Mouse (Mus musculus) adrenal gland, postnatal 36 days (tissue): ENCODE data around the gene Il17rc. TPM values are rescaled to one million over a fixed set of nuclear protein-coding genes. Genes with fewer than 3 reads are reported as not detected.

Experiments
- DNase-seq, 2 experiments: peaks; one replicate each; pipeline ENCODE4 v3.0.0; 2021; ENCODE audit warnings: mixed read lengths in 1 of 2
- total RNA-seq, 2 experiments: library from RNA; stranded (reverse); gene quantifications; 2 replicates each; pipeline ENCODE4 v1.2.3; 2021

Il17rc gene
- total RNA-seq, 2 experiments from 2014 or later, result 18.1 to 19.5 TPM

DNA sequence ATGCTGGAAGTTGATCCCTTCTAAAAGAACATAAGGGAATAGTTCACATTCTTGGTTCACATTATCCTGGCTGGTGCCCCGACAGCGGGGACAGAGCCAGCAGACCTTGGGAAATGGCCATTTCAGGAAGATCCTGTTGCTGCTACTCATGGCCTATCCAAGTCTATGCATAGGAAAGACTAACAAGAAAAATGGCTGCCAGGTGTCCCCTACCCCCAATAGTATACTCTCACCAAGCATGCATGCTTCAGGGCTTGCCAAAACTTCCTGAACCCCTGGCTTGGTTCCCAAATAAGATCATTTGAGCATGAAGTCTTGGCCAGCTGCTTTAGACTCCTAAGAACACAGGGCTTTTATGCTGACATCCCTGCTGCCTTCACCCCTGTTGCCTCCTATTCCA lies 19.4 kb upstream of the Il17rc start:
- DNase-seq, result no peak

DNA sequence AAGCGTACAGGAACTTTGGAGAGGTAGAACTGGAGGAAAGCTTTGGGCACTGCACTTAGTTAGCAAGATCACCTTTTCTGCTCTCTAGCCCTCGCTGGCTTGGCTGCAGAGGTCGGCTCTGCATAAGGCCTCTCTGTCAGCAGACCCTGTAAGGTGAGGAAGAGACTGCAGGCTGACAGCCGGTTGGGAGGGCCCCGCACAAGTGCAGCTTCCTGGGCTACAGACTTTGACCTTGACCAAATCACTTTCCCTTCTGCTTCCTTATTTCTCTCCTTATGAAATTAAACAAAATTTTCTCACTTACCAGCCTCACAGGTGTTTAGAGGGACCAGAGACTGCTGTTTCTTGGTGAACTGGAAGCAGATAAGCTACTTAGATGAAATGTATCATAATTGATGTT lies 16.2 kb upstream of the Il17rc start:
- no peak for DNase-seq

DNA sequence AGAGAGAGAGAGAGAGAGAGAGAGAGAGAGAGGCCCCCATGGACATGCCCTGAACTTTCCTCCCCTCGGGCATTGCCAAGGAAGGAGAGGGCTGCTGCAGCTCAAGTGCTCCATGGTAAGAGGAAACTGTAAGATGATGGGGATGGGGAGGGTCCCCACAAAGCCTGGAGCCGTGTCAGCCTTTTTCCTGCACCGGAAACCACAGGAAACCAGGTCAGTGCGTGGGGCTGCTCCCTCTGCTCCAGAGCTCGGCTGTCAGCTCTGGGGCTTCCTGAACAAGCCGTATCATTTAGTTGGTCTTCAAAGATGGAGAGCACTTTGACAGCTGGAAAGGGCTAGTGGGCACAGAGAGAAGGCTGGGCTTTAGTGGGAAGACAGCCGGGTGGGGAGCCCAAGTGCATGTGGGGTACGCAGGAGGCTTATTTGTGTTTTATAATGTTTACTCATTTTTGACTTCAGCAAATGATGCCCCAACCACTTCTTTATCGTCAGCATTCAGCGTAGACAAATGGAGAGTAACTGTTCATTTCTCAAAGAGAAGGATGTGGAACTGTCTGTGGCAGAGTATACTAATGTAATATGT lies 13.2 kb upstream of the Il17rc start, which contains the start of gene Il17re:
TSS of gene Il17re (plus strand) at position 533 of the 583 bp plus-strand sequence.
- no peak for DNase-seq

DNA sequence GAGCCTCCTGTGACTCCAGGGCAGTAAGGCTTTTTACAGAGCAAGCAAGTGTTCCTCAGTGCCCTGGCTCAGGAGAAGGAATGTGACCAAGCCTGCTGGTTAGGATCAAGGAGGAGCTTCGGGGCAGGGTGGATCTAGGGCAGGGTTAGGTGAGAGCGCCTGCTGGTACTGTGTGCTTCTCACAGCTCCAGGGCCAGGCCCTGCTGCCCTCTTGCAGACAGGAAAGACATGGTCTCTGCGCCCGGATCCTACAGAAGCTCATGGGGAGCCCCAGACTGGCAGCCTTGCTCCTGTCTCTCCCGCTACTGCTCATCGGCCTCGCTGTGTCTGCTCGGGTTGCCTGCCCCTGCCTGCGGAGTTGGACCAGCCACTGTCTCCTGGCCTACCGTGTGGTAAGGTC lies 12.6 kb upstream of the Il17rc start:
- no peak for DNase-seq

DNA sequence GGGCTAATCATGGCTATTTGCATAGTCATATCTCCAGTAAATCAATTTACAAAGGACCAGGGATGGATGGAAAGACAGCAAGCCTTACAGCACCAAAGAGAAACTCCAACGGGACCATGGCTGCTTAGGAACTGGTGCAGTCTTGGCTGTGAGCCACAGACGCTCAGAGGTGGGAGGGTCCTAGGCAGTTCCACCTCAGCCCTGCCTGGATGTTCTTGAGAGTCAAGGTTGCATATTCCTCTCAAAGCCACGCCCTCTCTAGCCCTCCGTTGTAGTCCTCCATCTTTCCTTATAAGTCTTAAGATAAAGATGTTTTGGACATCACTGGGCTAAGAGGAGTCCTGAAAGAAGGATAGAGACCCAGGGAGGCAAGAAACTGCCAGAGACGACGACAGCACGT lies 7.2 kb upstream of the Il17rc start:
- DNase-seq, result no peak

DNA sequence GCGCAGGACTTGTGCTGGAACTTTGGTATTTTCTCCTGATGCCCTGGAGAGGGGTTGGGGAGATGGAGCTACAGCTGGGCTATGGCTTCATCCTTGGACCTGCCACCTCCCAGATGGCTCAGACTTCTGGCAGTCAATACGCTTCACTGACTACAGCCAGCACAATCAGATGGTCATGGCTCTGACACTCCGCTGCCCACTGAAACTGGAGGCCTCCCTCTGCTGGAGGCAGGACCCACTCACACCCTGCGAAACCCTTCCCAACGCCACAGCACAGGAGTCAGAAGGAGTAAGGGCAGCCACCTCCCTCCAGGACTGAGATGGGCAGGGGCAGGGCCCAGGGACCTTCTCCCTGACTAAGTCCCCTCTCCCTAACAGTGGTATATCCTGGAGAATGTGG lies 5.6 kb upstream of the Il17rc start:
- DNase-seq, result no peak

DNA sequence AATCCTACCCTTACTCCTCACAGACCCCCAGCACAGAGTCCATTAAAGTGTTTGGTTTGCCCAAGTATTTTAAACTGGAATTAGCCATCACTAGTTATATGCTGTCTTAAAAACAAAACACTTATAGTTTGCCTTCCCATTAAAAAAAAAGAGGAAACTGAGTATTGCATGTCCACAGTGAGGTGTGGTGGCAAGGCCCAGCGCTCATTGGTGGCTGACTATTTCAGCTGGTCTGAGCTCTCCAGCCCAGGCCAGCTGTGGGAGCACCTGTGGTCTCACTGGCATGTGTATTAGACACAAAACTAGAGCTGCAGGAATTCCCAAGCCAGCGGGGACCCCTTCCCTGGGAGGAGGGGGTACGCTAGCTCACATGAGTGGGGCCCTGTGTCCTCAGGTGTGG lies 2.7 kb upstream of the Il17rc start:
- DNase-seq, result no peak

DNA sequence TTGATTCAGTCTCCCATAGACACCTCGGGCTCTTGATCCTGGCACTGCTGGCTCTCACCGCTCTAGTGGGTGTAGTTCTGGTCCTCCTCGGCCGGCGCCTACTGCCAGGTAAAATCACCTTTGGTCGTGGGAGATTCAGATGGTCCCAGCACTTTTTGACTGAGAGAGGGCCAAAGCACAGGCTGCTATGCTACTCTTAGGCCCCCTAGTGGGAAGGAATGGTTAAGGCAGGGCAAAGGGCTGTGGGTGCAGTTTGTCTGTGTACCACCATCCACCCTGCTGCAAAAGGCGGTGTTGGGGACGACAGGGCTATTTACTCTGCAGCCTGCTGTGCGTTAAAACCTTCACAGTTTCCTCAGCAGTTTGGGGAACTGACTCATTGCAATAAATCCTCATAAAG lies 2.2 kb upstream of the Il17rc start:
- DNase-seq, result peak; percentile 62 to 73

DNA sequence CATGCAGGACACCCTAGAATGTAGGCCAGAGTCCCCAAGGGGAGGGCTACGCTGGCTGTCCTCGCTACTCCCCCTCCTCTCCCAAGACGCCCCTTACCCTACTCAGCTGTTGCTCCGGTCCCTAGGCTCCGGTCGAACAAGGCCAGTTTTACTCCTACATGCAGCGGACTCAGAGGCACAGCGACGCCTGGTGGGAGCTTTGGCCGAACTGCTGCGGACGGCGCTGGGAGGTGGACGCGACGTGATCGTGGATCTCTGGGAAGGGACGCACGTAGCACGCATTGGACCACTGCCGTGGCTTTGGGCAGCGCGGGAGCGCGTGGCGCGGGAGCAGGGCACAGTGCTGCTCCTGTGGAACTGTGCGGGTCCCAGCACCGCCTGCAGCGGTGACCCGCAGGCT lies 1.8 kb upstream of the Il17rc start:
- DNase-seq, result peak; percentile 82 to 89

DNA sequence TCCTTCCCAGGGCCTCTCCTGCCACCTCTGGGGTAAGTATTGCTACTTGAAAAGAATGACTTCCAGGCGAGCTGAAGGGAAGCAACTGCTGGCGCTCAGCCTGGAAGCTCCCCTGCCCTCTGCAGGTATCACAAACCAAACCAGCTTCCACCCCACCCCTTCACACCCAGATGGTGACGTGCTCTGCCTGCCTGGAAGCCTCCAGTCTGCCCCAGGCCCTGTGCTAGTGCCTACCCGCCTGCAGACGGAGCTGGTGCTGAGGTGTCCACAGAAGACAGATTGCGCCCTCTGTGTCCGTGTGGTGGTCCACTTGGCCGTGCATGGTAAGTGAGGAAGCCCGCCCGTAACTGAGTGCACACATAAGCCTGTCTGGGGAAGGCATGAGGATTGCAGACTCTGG lies 834 bp downstream of the Il17rc start:
- no peak for DNase-seq

DNA sequence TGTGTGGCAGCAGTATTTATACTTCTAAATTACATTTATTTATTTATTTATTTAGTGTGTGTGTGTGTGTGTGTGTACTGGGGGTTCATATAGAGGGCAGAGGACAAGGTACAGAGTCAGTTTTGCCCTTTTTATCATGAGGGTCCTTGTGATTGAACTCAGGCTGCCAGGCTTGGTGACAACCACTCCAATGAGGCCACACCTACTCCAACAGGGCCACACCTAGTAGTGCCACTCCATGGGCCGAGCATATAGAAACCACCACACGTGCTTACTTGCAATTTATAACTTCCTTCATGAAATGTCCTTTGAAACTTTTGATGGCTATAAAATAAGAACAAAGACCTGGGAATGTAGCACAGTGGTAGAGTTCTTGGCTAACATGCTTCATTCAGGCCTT lies 2.0 kb downstream of the Il17rc start:
- DNase-seq, result no peak

DNA sequence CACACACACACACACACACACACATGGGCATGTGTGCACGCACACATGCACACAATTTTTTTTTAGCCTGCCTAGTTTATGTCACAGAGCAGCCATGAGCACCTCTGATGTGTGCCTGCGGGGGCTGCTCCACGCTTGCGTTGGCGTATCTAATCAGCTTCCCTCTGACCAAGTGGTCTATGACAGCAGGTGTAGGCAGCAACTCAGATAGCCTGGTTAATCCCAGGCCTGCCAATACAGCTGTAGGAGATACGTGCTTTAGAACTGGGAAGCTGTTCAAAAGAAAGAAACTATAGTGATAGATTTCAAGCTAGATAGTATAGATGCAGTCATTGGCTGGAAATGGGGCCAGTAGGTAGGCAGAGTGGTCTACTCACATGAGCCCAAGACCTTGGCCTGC lies 2.5 kb downstream of the Il17rc start:
- no peak for DNase-seq

DNA sequence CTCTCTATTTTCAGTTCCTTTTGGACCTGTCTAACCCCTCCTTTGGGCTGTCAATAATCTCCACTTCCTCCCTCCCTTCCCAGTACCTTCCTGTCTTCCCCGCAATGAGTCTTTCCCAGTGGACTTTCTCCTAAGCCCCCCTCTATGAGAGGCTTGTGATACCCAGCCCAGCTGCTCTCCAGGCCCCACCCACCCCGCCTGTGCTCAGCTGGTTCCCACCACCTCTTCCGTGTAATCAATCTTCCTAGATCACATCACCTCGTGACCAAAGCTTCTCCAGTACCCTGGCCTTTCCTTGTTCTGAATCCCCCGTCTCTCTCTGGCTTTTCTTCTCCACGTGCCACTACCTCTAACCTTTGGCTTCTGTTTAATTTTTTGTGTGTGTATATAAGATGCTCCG lies 6.1 kb downstream of the Il17rc start:
- DNase-seq, result no peak

DNA sequence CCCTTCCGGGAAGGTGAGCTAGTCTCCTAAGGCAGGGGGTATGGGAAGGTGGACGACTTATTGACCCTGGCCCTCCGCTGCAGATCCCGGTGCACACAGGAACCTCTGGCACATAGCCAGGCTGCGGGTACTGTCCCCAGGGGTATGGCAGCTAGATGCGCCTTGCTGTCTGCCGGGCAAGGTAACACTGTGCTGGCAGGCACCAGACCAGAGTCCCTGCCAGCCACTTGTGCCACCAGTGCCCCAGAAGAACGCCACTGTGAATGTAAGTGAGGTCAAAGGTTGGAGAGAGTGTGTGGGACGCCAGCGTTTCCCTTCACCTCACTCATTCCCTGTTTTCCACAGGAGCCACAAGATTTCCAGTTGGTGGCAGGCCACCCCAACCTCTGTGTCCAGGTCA lies 7.7 kb downstream of the Il17rc start:
- peak in 1 of 2 experiments; percentile 30 for DNase-seq

DNA sequence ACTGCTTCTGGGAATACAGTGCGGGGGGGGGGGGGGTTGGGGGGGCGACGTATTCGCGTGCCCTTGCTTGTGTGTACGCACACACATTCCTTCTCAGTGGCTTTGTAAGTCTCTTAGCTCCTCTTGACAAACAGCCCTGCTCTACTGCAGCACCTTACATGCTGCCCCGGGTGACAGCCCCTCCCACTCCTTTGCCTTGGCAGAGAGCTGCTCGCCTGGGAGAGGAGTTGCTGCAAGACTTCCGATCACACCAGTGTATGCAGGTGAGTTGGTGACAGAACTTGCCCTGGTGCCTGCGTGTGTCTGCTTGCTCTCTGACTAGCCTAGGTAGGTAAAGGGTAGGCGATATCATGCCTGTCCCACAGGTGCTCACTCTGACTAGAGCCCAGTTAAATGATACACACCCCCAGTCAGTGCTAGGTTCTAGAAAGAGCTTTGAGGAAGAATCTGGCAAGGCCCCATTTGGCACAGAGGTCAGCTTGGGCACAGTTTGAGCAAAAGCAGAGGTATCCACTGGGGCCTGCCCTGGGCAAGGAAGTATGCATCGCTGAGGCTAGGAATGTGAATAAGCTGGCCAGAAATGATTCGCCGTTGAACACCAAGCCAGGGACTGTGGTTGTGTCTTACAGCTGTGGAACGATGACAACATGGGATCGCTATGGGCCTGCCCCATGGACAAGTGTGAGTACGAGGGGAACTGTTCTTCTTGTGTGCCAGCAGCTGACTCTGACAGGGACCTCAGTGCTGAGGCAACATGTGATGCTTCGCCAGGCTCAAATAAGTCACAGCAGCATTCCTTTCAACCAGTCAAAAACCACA lies 9.5 kb downstream of the Il17rc start:
- DNase-seq, result peak in 1 of 2 experiments; percentile 69

DNA sequence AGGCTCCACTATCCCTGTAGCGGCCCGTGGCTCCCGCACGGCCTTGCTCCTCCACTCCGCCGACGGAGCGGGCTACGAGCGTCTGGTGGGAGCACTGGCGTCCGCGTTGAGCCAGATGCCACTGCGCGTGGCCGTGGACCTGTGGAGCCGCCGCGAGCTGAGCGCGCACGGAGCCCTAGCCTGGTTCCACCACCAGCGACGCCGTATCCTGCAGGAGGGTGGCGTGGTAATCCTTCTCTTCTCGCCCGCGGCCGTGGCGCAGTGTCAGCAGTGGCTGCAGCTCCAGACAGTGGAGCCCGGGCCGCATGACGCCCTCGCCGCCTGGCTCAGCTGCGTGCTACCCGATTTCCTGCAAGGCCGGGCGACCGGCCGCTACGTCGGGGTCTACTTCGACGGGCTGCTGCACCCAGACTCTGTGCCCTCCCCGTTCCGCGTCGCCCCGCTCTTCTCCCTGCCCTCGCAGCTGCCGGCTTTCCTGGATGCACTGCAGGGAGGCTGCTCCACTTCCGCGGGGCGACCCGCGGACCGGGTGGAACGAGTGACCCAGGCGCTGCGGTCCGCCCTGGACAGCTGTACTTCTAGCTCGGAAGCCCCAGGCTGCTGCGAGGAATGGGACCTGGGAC lies 11.4 kb downstream of the Il17rc start:
- DNase-seq, result peak; percentile 57 to 63

DNA sequence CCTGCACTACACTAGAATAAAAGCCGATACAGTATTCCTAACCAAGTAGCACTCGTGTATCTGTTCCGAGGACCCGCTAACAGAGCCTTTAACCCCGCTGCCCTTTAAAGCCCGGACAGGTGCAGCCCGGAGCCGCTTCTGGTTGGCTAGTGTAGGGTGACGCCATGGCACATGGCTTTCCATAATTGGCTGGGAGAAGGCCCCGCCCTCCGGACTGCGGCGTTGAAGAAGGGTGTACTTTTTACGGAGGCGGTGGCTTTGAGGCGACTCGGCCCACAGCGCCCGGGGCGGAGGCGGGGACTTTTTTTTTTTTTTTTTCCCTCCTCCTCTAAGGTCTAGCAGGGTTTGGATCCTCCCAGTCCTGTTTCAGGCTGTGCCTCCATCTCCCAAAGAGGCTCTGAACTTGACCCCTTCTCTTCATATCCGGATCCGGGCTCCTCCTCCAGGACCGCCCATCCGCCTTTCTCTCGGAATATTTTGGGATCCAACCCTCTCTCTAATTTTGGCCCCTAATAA lies 11.9 kb downstream of the Il17rc start, which contains the start of gene Creld1:
TSS of gene Creld1 (plus strand) at position 198 of the 516 bp plus-strand sequence.
- DNase-seq, result peak; percentile 97

DNA sequence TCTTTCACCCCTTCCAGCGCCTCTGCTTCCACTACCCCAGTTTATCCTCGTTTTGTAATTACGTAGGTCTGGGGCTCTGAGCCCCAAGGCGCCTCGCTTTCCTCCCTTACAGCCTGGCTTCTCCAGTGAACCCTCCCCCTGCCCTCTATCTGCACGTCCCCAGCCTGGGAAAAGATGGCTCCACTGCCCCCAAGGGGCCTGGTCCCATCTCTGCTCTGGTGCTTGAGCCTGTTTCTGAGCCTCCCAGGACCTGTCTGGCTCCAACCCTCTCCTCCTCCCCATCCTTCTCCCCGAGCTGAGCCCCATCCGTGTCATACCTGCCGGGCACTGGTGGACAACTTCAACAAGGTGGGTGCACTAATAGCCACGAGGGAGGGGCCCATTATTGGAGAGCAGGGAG lies 12.5 kb downstream of the Il17rc start:
- DNase-seq, result peak; percentile 25 to 34

DNA sequence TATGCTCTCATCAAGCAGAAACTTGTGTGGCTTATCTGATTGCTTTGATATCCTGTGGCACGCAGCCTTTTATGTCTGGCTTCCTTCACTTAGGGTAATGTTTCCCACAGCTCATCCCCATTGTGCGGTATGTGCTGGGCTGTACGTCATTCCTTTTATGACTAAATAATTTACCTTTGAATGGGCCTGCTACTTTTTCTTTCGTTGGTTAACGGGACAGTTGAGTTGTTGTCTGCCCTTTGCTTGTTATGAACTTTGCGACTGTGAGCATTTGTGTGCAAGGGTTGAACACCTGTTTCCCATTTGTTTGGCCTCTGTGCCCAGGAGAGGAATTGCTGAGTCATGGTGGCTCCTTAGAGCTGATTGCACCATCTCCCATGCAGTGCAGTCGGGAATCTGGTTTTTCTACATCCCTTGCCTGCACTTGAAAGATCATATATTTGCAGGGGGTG lies 15.9 kb downstream of the Il17rc start:
- peak in 1 of 2 experiments; percentile 36 for DNase-seq

DNA sequence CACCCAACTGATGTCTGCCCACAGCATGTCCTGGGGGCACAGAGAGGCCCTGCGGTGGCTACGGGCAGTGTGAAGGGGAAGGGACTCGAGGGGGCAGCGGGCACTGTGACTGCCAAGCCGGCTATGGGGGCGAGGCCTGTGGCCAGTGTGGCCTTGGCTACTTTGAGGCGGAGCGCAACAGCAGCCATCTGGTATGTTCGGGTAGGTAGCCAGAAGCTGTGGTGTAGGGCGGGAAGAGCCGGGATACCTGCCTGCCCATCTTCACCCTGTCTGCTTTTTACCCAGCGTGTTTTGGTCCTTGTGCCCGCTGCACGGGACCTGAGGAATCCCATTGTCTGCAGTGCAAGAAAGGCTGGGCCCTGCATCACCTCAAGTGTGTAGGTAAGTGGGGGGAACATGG lies 18.2 kb downstream of the Il17rc start:
- no peak for DNase-seq

DNA sequence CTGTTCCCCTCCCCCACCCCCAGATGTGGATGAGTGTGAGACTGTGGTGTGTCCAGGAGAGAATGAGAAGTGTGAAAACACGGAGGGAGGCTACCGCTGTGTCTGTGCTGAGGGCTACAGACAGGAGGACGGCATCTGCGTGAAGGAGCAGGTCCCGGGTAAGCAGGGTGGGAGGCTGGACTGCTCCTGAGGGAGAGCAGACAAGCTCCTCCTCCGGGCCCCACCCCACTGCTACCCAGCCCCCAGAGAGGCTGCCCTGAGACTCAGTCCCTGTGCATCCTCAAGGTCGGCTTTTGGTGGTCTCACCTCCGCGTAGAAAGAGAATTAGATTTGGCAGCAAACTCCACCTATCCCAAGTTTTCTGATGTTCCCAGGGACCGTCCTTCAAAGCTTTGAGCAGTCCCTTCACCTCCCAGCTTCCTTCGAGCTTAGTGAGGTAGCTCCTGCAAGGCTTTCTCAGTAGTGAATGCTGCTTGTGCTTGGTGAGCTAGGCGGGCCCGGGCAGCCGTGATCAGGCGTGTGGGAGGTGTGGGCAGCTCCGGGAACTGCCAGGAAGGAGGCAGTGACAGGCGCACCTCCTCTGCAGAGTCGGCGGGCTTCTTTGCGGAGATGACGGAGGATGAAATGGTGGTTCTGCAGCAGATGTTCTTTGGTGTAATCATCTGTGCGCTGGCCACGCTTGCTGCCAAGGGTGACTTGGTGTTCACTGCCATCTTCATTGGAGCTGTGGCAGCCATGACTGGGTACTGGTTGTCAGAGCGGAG lies 21.1 kb downstream of the Il17rc start:
- DNase-seq, result no peak

DNA sequence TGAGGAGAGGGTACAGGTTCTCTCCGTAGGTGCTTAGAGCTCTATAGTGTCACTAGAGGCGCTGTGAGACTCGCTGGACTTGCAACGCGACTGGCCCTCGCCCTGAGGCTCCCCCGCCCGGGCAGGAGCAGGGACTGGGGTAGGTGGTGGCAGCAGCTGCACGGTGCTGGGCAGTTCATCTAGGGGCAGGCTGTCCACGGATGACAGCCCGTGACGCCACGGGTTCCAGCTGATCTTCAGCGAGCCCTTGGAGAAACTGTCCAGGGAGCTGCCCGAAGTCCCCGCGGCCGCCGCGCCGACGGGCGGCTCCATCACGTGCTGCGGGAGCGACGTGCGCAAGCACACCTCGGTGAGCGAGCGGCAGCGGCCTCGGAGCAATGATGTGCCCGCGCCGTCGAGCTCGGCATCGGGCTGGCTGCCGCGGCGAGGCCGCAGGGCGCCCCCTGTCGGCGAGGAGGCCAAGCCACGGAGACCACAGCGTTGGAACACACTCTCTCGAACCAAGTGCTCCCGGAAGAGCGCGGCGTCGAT lies 23.1 kb downstream of the Il17rc start:
- peak; percentile 85 to 91 for DNase-seq
